Mouse (Mus musculus): ENCODE measurements at regions not wholly inside any gene's neighbourhood (a gene's known extent, or its start where the extent isn't known, plus 50 kb on each side); places are given as distances from the start of the nearest gene placed in this dataset.

DNA sequence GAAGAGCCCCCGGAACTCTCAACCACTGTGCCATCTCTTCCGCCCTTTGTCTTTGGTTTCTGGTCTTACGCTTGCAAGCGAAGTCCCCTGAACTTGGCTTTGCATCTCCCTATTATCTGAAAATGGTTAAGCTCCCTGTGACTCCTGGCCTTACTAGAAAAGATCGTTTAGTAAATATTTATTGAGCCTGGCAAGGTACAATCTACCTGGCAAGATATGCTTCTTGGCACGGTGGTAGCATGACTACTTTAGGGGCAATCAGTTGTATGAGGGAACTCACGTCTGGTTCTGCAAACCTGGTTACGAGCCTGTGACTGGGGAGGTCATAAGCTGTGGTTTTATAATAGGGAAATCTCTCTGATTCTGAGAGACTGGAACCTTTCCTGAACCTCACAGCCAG, 103.4 kb upstream of the Hnrnpa3 start:
- no peak for TF ChIP-seq CTCF (IDR thresholded peaks at IDR 0.05; ENCODE audit: low read depth, low read length)
- TF ChIP-seq GATA1 (IDR thresholded peaks at IDR 0.05; ENCODE audit: borderline replicate concordance, low read length), result no peak

Measured in G1E (cell line).